Mouse (Mus musculus): ENCODE results near the gene Atp1b1.
A peak's percentile ranks its signal among the peaks of the same experiment; 100 is the strongest.

Atp1b1 gene

GRCm38 (mm10) chr1:164468329-164468728, 10.2 kb upstream of the Atp1b1 start:
- DNase-seq (ENCODE audit: extremely low read depth, insufficient read length, low spot score), result no peak

GRCm38 (mm10) chr1:164467406-164467805, 9.3 kb upstream of the Atp1b1 start:
- DNase-seq (ENCODE audit: extremely low read depth, insufficient read length, low spot score), result no peak

- peak; percentile 55 for DNase-seq (ENCODE audit: extremely low read depth, insufficient read length, low spot score)
These were observed 3.6 kb upstream of the Atp1b1 start for GRCm38 (mm10) chr1:164461726-164462125.

GRCm38 (mm10) chr1:164460921-164461697, 3.0 kb upstream of the Atp1b1 start:
- DNase-seq (ENCODE audit: extremely low read depth, insufficient read length, low spot score), result no peak

GRCm38 (mm10) chr1:164459127-164459905, 1.2 kb upstream of the Atp1b1 start:
- no peak for DNase-seq (ENCODE audit: extremely low read depth, insufficient read length, low spot score)

GRCm38 (mm10) chr1:164458621-164459051, 481 bp upstream of the Atp1b1 start:
- no peak for DNase-seq (ENCODE audit: extremely low read depth, insufficient read length, low spot score)

- DNase-seq (ENCODE audit: extremely low read depth, insufficient read length, low spot score), result no peak
These were observed 467 bp downstream of the Atp1b1 start for GRCm38 (mm10) chr1:164457531-164458244.

- DNase-seq (ENCODE audit: extremely low read depth, insufficient read length, low spot score), result no peak
These were observed 1.4 kb downstream of the Atp1b1 start for GRCm38 (mm10) chr1:164456731-164457130.

- DNase-seq (ENCODE audit: extremely low read depth, insufficient read length, low spot score), result no peak
These were observed 2.1 kb downstream of the Atp1b1 start for GRCm38 (mm10) chr1:164456065-164456464.

GRCm38 (mm10) chr1:164455614-164456013, 2.5 kb downstream of the Atp1b1 start:
- DNase-seq (ENCODE audit: extremely low read depth, insufficient read length, low spot score), result no peak

GRCm38 (mm10) chr1:164454747-164455400, 3.3 kb downstream of the Atp1b1 start:
- DNase-seq (ENCODE audit: extremely low read depth, insufficient read length, low spot score), result no peak

GRCm38 (mm10) chr1:164453739-164454138, 4.4 kb downstream of the Atp1b1 start:
- DNase-seq (ENCODE audit: extremely low read depth, insufficient read length, low spot score), result no peak

- no peak for DNase-seq (ENCODE audit: extremely low read depth, insufficient read length, low spot score)
These were observed 5.0 kb downstream of the Atp1b1 start for GRCm38 (mm10) chr1:164453146-164453545.

- no peak for DNase-seq (ENCODE audit: extremely low read depth, insufficient read length, low spot score)
These were observed 5.6 kb downstream of the Atp1b1 start for GRCm38 (mm10) chr1:164452580-164452979.

GRCm38 (mm10) chr1:164451346-164451745, 6.8 kb downstream of the Atp1b1 start:
- DNase-seq (ENCODE audit: extremely low read depth, insufficient read length, low spot score), result peak; percentile 74

- peak; percentile 19 for DNase-seq (ENCODE audit: extremely low read depth, insufficient read length, low spot score)
These were observed 7.5 kb downstream of the Atp1b1 start for GRCm38 (mm10) chr1:164450644-164451043.

GRCm38 (mm10) chr1:164450231-164450630, 7.9 kb downstream of the Atp1b1 start:
- DNase-seq (ENCODE audit: extremely low read depth, insufficient read length, low spot score), result no peak

- no peak for DNase-seq (ENCODE audit: extremely low read depth, insufficient read length, low spot score)
These were observed 8.5 kb downstream of the Atp1b1 start for GRCm38 (mm10) chr1:164449626-164450025.

GRCm38 (mm10) chr1:164447521-164447920, 10.6 kb downstream of the Atp1b1 start:
- no peak for DNase-seq (ENCODE audit: extremely low read depth, insufficient read length, low spot score)

- no peak for DNase-seq (ENCODE audit: extremely low read depth, insufficient read length, low spot score)
These were observed 11.6 kb downstream of the Atp1b1 start for GRCm38 (mm10) chr1:164446535-164446934.

Measured in 3134 (cell line).